14 mouse cellular contexts compared by ENCODE assay signal in genomic region chr11:31663501-31663900, GRCm38 (mm10). TPM values are rescaled to one million over a fixed set of nuclear protein-coding genes. Genes with fewer than 3 reads are reported as not detected.
DNase-seq lines count a peak whose midpoint lies in the region; ATAC-seq and TF ChIP-seq lines count a peak whose summit lies in the region.
"Had no signal": no experiment of that assay in that cellular context is flagged by ENCODE, and none has a peak within 500 bp of the region (broad histone marks: within the 10 kb centered on the region; RNA-seq: fewer than 3 reads in every experiment).

No protein-coding gene starts in this region.

- peaks cover 9% of the 10 kb centered on the region for H3K36me3 ChIP-seq in intestine, embryonic 16.5 days (ENCODE audit: control insufficient read depth, insufficient read depth, low read length)
- peaks cover 44% of the 10 kb centered on the region for H3K36me3 ChIP-seq in intestine, postnatal 0 days (ENCODE audit: control insufficient read depth, insufficient read depth)
- H3K36me3 ChIP-seq in heart, embryonic 12.5 days: peaks cover 61% of the 10 kb centered on the region
- H3K36me3 ChIP-seq in limb, embryonic 14.5 days (ENCODE audit: control insufficient read depth, insufficient read depth, low read length): peaks cover 53% of the 10 kb centered on the region
- peaks cover 86% of the 10 kb centered on the region for H3K36me3 ChIP-seq in hindbrain, embryonic 13.5 days

- H3K4me3 ChIP-seq in intestine, embryonic 16.5 days (ENCODE audit: low read length): no peak overlapping the region
- H3K4me3 ChIP-seq in intestine, postnatal 0 days (ENCODE audit: low read depth, low read length): no peak overlapping the region
- H3K4me3 ChIP-seq in heart, embryonic 12.5 days: no peak overlapping the region
- no peak overlapping the region for H3K4me3 ChIP-seq in limb, embryonic 14.5 days (replicated peaks; ENCODE audit: low read length)
- H3K4me3 ChIP-seq in hindbrain, embryonic 13.5 days: no peak overlapping the region
- H3K4me3 ChIP-seq: embryonic facial prominence, embryonic 13.5 days; stomach, embryonic 15.5 days had no signal

- no peak overlapping the region for H3K4me2 ChIP-seq in intestine, embryonic 16.5 days (ENCODE audit: low read depth, low read length)
- H3K4me2 ChIP-seq in intestine, postnatal 0 days (replicated peaks; ENCODE audit: low read depth): no peak overlapping the region
- H3K4me2 ChIP-seq in heart, embryonic 12.5 days: no peak overlapping the region
- no peak overlapping the region for H3K4me2 ChIP-seq in limb, embryonic 14.5 days (replicated peaks; ENCODE audit: low read depth, low read length, severe bottlenecking)
- no peak overlapping the region for H3K4me2 ChIP-seq in hindbrain, embryonic 13.5 days
- H3K4me2 ChIP-seq: embryonic facial prominence, embryonic 13.5 days; stomach, embryonic 15.5 days had no signal

- DNase-seq in gastrocnemius, adult 8-10 months (ENCODE audit: low spot score in 2 of 2): peak; percentile 45 to 70
- DNase-seq in limb, embryonic 14.5 days (ENCODE audit: low spot score): no peak
- DNase-seq: cerebellum, postnatal 25 days; kidney, postnatal 10 days; left cerebral cortex, postnatal 4 days; liver, postnatal 0 days had no signal

- TF ChIP-seq CTCF in intestine, postnatal 0 days (IDR thresholded peaks at IDR 0.05; ENCODE audit: low read depth): no peak

- H3K9ac ChIP-seq in intestine, embryonic 16.5 days (ENCODE audit: low read depth, low read length): no peak overlapping the region
- no peak overlapping the region for H3K9ac ChIP-seq in intestine, postnatal 0 days (ENCODE audit: low read depth, low read length)
- H3K9ac ChIP-seq in heart, embryonic 12.5 days: no peak overlapping the region
- no peak overlapping the region for H3K9ac ChIP-seq in limb, embryonic 14.5 days (ENCODE audit: low read depth, low read length, severe bottlenecking)
- no peak overlapping the region for H3K9ac ChIP-seq in hindbrain, embryonic 13.5 days
- H3K9ac ChIP-seq: embryonic facial prominence, embryonic 13.5 days; liver, postnatal 0 days; stomach, embryonic 15.5 days had no signal

- no peaks in the 10 kb centered on the region for H3K27me3 ChIP-seq in intestine, embryonic 16.5 days (replicated peaks; ENCODE audit: control insufficient read depth, insufficient read depth, low read length)
- H3K27me3 ChIP-seq in intestine, postnatal 0 days (replicated peaks; ENCODE audit: control insufficient read depth, insufficient read depth, low read length): no peaks in the 10 kb centered on the region
- no peaks in the 10 kb centered on the region for H3K27me3 ChIP-seq in heart, embryonic 12.5 days (replicated peaks)
- no peaks in the 10 kb centered on the region for H3K27me3 ChIP-seq in limb, embryonic 14.5 days (ENCODE audit: control insufficient read depth, insufficient read depth, low read length)
- no peaks in the 10 kb centered on the region for H3K27me3 ChIP-seq in hindbrain, embryonic 13.5 days
- H3K27me3 ChIP-seq: embryonic facial prominence, embryonic 13.5 days; stomach, embryonic 15.5 days had no signal

- no peak overlapping the region for H3K27ac ChIP-seq in intestine, embryonic 16.5 days (ENCODE audit: low read length)
- H3K27ac ChIP-seq in intestine, postnatal 0 days (ENCODE audit: low read depth, low read length): no peak overlapping the region
- peak overlapping the region; percentile 70 for H3K27ac ChIP-seq in heart, embryonic 12.5 days (ENCODE audit: poor library complexity, severe bottlenecking)
- no peak overlapping the region for H3K27ac ChIP-seq in limb, embryonic 14.5 days (replicated peaks; ENCODE audit: low read depth, low read length)
- no peak overlapping the region for H3K27ac ChIP-seq in hindbrain, embryonic 13.5 days
- H3K27ac ChIP-seq: embryonic facial prominence, embryonic 13.5 days; stomach, embryonic 15.5 days had no signal

- H3K9me3 ChIP-seq in intestine, embryonic 16.5 days (ENCODE audit: control insufficient read depth, low read length): no peaks in the 10 kb centered on the region
- no peaks in the 10 kb centered on the region for H3K9me3 ChIP-seq in intestine, postnatal 0 days (ENCODE audit: control insufficient read depth)
- no peaks in the 10 kb centered on the region for H3K9me3 ChIP-seq in heart, embryonic 12.5 days (replicated peaks)
- H3K9me3 ChIP-seq in limb, embryonic 14.5 days (ENCODE audit: control insufficient read depth, low read length): no peaks in the 10 kb centered on the region
- no peaks in the 10 kb centered on the region for H3K9me3 ChIP-seq in hindbrain, embryonic 13.5 days
- H3K9me3 ChIP-seq: embryonic facial prominence, embryonic 13.5 days; stomach, embryonic 15.5 days had no signal

- no peaks in the 10 kb centered on the region for H3K4me1 ChIP-seq in intestine, embryonic 16.5 days (ENCODE audit: control insufficient read depth, insufficient read depth, low read length)
- no peaks in the 10 kb centered on the region for H3K4me1 ChIP-seq in intestine, postnatal 0 days (replicated peaks; ENCODE audit: control insufficient read depth, insufficient read depth, low read length)
- peaks cover 8% of the 10 kb centered on the region for H3K4me1 ChIP-seq in heart, embryonic 12.5 days (replicated peaks)
- no peaks in the 10 kb centered on the region for H3K4me1 ChIP-seq in limb, embryonic 14.5 days (ENCODE audit: control insufficient read depth, insufficient read depth, low read length)
- no peaks in the 10 kb centered on the region for H3K4me1 ChIP-seq in hindbrain, embryonic 13.5 days (replicated peaks)
- H3K4me1 ChIP-seq: embryonic facial prominence, embryonic 13.5 days; stomach, embryonic 15.5 days had no signal

- WGBS in intestine, embryonic 16.5 days: 73% methylated on average over 4 of the region's 4 CpGs
- WGBS in intestine, postnatal 0 days: 74% methylated on average over 4 of the region's 4 CpGs
- WGBS in heart, embryonic 12.5 days: 82% methylated on average over 4 of the region's 4 CpGs
- WGBS in limb, embryonic 14.5 days: 71% methylated on average over 4 of the region's 4 CpGs
- WGBS in hindbrain, embryonic 13.5 days: 97% methylated on average over 4 of the region's 4 CpGs

- no peak for TF ChIP-seq POLR2A in limb, embryonic 14.5 days (IDR thresholded peaks at IDR 0.05; ENCODE audit: borderline replicate concordance, extremely low read depth, insufficient read depth, insufficient read length)

- ATAC-seq in intestine, embryonic 16.5 days: peak; percentile 69
- ATAC-seq in intestine, postnatal 0 days: no peak
- ATAC-seq in heart, embryonic 12.5 days (ENCODE audit: insufficient number of reproducible peaks, low FRiP score): no peak
- ATAC-seq in limb, embryonic 14.5 days (ENCODE audit: low FRiP score, low read depth): peak; percentile 21; the same call in 1 of the 2 replicates
- ATAC-seq in erythroblast, adult 5-6 weeks (replicated peaks; ENCODE audit: low FRiP score, poor library complexity, severe bottlenecking): no peak
- ATAC-seq in hindbrain, embryonic 13.5 days (ENCODE audit: low FRiP score): no peak
- ATAC-seq: inflammation-experienced regulatory T-cells, adult 6 months; liver, postnatal 0 days had no signal

RNA-seq across cellular contexts. Expression of gene Bod1, which starts 8.2 kb away (rescaled TPM):
- 46.9 and 54.8 TPM in 2 replicates for polyA plus RNA-seq in intestine, embryonic 16.5 days (2015; fragmentation: Nextera tagmentation; extraction: Ambion mirVana)
- 37.4 and 40.4 TPM in 2 replicates for polyA plus RNA-seq in intestine, postnatal 0 days (2015; fragmentation: Nextera tagmentation; extraction: Ambion mirVana)
- total RNA-seq in gastrocnemius, adult 8-10 months (2022): 100 to 1,000 TPM; 162 to 214 (median 179) TPM
- 78.3 and 79.8 TPM in 2 replicates for polyA plus RNA-seq in heart, embryonic 12.5 days (2016; fragmentation: Nextera tagmentation; extraction: Ambion mirVana)
- 125 TPM in 2 replicates for polyA plus RNA-seq in limb, embryonic 14.5 days (2012; rRNA removed)
- 120 and 128 TPM in 2 replicates for polyA plus RNA-seq in limb, embryonic 14.5 days (2014; fragmentation: Nextera tagmentation; extraction: Ambion mirVana)
- 1.9 and 4.6 TPM in 2 replicates for total RNA-seq in erythroblast, adult 5-6 weeks (2015; ENCODE audit: low replicate concordance)
- 1.5 and 3.2 TPM in 2 replicates for total RNA-seq in erythroblast, adult 5-6 weeks (2017; ENCODE audit: low replicate concordance)
- polyA plus RNA-seq in hindbrain, embryonic 13.5 days (2015; fragmentation: Nextera tagmentation; extraction: Ambion mirVana): 152 and 153 TPM in 2 replicates

Comparison
In these comparisons a context has a peak if more than half of its experiments do, and no peak if none do; other contexts are left out.
1. ATAC-seq: peak in intestine, embryonic 16.5 days (single experiment) and limb, embryonic 14.5 days (single experiment); none in intestine, postnatal 0 days (single experiment), heart, embryonic 12.5 days (single experiment), erythroblast, adult 5-6 weeks (single experiment) and hindbrain, embryonic 13.5 days (single experiment).